Mouse (Mus musculus) right cerebral cortex, adult 18-20 months (tissue): Measurements from ENCODE around the gene Gm17018.

ENCODE experiments used
- DNase-seq: peaks from one replicate; pipeline ENCODE4 v3.0.0; 2022; ENCODE audit warnings: mixed read lengths

Gm17018 gene

GRCm38 (mm10) chr19:45549128-45549915 is 11.1 kb upstream of the Gm17018 start:
- DNase-seq = no peak

- DNase-seq = no peak
Observed at GRCm38 (mm10) chr19:45549948-45550347, 10.5 kb upstream of the Gm17018 start.

- DNase-seq = no peak
Observed at GRCm38 (mm10) chr19:45552187-45552586, 8.2 kb upstream of the Gm17018 start.

GRCm38 (mm10) chr19:45554136-45554535 is 6.3 kb upstream of the Gm17018 start:
- DNase-seq = no peak

GRCm38 (mm10) chr19:45565925-45566715 is 5.7 kb downstream of the Gm17018 start:
- DNase-seq = no peak

GRCm38 (mm10) chr19:45567367-45567766 is 7.0 kb downstream of the Gm17018 start:
- no peak for DNase-seq

- DNase-seq = no peak
Observed at GRCm38 (mm10) chr19:45573033-45573432, 12.6 kb downstream of the Gm17018 start.

- DNase-seq = peak; percentile 78
Observed at GRCm38 (mm10) chr19:45573861-45574267, 13.4 kb downstream of the Gm17018 start.

GRCm38 (mm10) chr19:45574339-45574898 is 14.0 kb downstream of the Gm17018 start:
- no peak for DNase-seq

- no peak for DNase-seq
Observed at GRCm38 (mm10) chr19:45574941-45575631, 14.7 kb downstream of the Gm17018 start.

- DNase-seq = no peak
Observed at GRCm38 (mm10) chr19:45575632-45576001, 15.2 kb downstream of the Gm17018 start.

- no peak for DNase-seq
Observed at GRCm38 (mm10) chr19:45577141-45577750, 16.8 kb downstream of the Gm17018 start.

GRCm38 (mm10) chr19:45578976-45579375 is 18.6 kb downstream of the Gm17018 start:
- no peak for DNase-seq

GRCm38 (mm10) chr19:45579416-45579815 is 19.0 kb downstream of the Gm17018 start:
- DNase-seq = no peak

GRCm38 (mm10) chr19:45580235-45580634 is 19.8 kb downstream of the Gm17018 start:
- DNase-seq = no peak

- DNase-seq = peak; percentile 28
Observed at GRCm38 (mm10) chr19:45581257-45581656, 20.8 kb downstream of the Gm17018 start.

GRCm38 (mm10) chr19:45582161-45582560 is 21.7 kb downstream of the Gm17018 start:
- no peak for DNase-seq

- DNase-seq = no peak
Observed at GRCm38 (mm10) chr19:45583136-45583535, 22.7 kb downstream of the Gm17018 start.

GRCm38 (mm10) chr19:45584856-45585620 is 24.6 kb downstream of the Gm17018 start:
- no peak for DNase-seq

GRCm38 (mm10) chr19:45586850-45587249 is 26.4 kb downstream of the Gm17018 start:
- DNase-seq = no peak

GRCm38 (mm10) chr19:45587509-45588292 is 27.3 kb downstream of the Gm17018 start:
- no peak for DNase-seq
